Mouse (Mus musculus): ENCODE measurements around the gene Emp2. TPM values are rescaled to one million over a fixed set of nuclear protein-coding genes. Genes with fewer than 3 reads are reported as not detected.

The Emp2 gene
- polyA plus RNA-seq, 1 experiment from 2014 or later, result 9.0 TPM

DNA sequence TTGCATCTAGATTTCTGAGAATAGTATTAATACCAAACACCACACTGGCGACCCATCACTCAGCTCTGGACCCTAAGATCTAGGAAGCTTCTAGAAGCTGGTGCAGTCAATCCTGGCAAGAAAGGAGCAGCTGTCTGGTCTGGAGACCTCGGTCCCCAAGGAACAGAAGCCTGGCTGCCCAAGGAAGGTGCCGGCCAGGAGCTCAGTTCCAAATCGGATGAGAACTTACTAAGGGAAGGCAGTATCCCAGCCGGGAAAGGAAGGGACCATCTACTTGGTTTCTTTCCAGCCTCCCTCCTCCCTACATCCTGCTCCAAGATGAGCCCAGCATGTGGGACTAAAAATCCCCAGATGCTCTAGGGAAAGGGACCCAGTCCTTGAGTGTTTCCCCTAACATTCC is 3.3 kb downstream of the Emp2 start:
- Histone ChIP-seq H3K9me3 (ENCODE audit: control insufficient read depth, low read length) (no peaks in the 10 kb centered on the region), H3K36me3 (ENCODE audit: control insufficient read depth, insufficient read depth, low read length) (no peaks in the 10 kb centered on the region), H3K4me2 (no peak overlapping the region), H3K27ac (ENCODE audit: low read depth, low read length) (no peak overlapping the region), H3K9ac (ENCODE audit: low read depth, low read length) (no peak overlapping the region), H3K4me3 (ENCODE audit: low read depth, low read length) (no peak overlapping the region), H3K4me1 (replicated peaks; ENCODE audit: control insufficient read depth, insufficient read depth, low read length) (no peaks in the 10 kb centered on the region), H3K27me3 (replicated peaks; ENCODE audit: control insufficient read depth, insufficient read depth, low read length) (peaks cover 25% of the 10 kb centered on the region)
- 70% methylated on average over 5 of the region's 5 CpGs for WGBS
- no peak for ATAC-seq (replicated peaks; ENCODE audit: low FRiP score)
- DNase-seq (ENCODE audit: low spot score), result no peak

DNA sequence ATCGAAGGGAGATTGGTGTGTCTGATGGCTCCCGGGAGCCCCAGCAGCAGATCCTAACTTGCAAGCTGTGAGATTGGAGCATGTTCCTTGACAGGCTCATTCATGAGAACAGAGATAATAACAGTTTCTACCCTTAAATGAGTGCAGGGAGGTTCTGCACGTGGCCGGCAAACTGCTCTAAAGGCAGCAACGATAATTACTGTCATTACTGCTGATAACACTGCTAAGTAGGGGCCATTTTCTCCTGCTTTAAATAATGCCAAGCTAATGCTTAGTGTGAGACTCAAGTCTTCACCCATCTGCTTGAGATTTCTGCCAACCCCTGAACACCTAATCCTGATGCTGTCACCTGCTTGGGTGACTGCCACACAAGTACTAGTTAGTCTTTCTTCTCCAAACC is 6.4 kb downstream of the Emp2 start:
- ATAC-seq (replicated peaks; ENCODE audit: low FRiP score), result no peak
- no peak for DNase-seq (ENCODE audit: low spot score)
- Histone ChIP-seq H3K36me3 (ENCODE audit: control insufficient read depth, insufficient read depth, low read length) (no peaks in the 10 kb centered on the region), H3K9ac (ENCODE audit: low read depth, low read length) (no peak overlapping the region), H3K4me2 (no peak overlapping the region), H3K4me1 (replicated peaks; ENCODE audit: control insufficient read depth, insufficient read depth, low read length) (no peaks in the 10 kb centered on the region), H3K27me3 (replicated peaks; ENCODE audit: control insufficient read depth, insufficient read depth, low read length) (peaks cover 4% of the 10 kb centered on the region), H3K27ac (ENCODE audit: low read depth, low read length) (no peak overlapping the region), H3K9me3 (ENCODE audit: control insufficient read depth, low read length) (no peaks in the 10 kb centered on the region), H3K4me3 (ENCODE audit: low read depth, low read length) (no peak overlapping the region)
- WGBS, result 72% methylated on average over 5 of the region's 5 CpGs

DNA sequence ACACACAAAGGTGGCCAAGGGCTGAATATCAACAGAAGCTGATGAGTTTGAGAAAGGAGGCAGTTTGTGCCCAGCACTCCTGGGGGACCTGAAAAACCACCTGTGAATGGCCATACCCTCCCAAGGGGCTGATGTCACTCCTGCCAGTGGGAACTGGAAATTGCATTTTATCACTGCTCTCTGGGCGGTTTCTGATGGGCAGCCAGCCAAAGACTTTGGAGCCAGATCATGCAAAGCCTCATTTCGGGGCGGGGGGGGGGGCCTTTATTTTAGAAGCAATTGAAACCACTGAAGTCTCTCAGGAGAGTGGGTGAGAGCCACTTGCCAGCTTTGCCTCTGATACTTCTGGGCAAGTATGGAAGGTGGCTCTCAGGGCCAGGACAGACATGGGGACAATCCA is 7.7 kb downstream of the Emp2 start:
- no peak overlapping the region for H3K4me2 ChIP-seq
- ATAC-seq (replicated peaks; ENCODE audit: low FRiP score) (no peak), DNase-seq (ENCODE audit: low spot score) (no peak)
- H3K9ac ChIP-seq (ENCODE audit: low read depth, low read length), result no peak overlapping the region
- no peaks in the 10 kb centered on the region for H3K4me1 ChIP-seq (replicated peaks; ENCODE audit: control insufficient read depth, insufficient read depth, low read length)
- H3K4me3 ChIP-seq (ENCODE audit: low read depth, low read length), result no peak overlapping the region
- H3K9me3 ChIP-seq (ENCODE audit: control insufficient read depth, low read length), result no peaks in the 10 kb centered on the region
- WGBS, result 71% methylated on average over 3 of the region's 3 CpGs
- no peak overlapping the region for H3K27ac ChIP-seq (ENCODE audit: low read depth, low read length)
- no peaks in the 10 kb centered on the region for H3K36me3 ChIP-seq (ENCODE audit: control insufficient read depth, insufficient read depth, low read length)
- H3K27me3 ChIP-seq (replicated peaks; ENCODE audit: control insufficient read depth, insufficient read depth, low read length), result no peaks in the 10 kb centered on the region; the same call in 1 of the 2 replicates

DNA sequence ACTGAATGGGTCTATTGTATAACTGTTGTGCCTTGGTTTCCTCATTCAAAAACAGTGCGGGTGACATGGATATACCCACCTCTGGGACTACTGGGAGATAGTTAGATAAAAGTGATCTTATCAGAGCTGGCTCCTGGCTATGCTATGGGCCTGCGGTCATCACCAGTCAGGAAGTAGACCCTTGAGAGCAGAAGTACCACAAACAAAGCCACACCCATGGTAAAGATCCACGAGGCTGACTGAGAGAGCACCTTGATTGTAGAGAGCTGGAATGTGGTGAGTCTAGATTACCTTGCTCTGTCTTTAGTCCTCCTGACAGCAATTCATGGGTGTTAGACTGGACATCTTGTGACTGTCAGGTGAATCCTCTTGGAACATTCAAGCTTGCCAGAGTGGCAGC is 12.4 kb downstream of the Emp2 start:
- DNase-seq (ENCODE audit: low spot score) (no peak), ATAC-seq (replicated peaks; ENCODE audit: low FRiP score) (no peak)
- Histone ChIP-seq H3K27ac (ENCODE audit: low read depth, low read length) (no peak overlapping the region), H3K9ac (ENCODE audit: low read depth, low read length) (no peak overlapping the region), H3K27me3 (replicated peaks; ENCODE audit: control insufficient read depth, insufficient read depth, low read length) (no peaks in the 10 kb centered on the region), H3K9me3 (ENCODE audit: control insufficient read depth, low read length) (no peaks in the 10 kb centered on the region), H3K36me3 (ENCODE audit: control insufficient read depth, insufficient read depth, low read length) (no peaks in the 10 kb centered on the region), H3K4me2 (no peak overlapping the region), H3K4me1 (replicated peaks; ENCODE audit: control insufficient read depth, insufficient read depth, low read length) (no peaks in the 10 kb centered on the region), H3K4me3 (ENCODE audit: low read depth, low read length) (no peak overlapping the region)
- 55% methylated on average over 3 of the region's 3 CpGs for WGBS

DNA sequence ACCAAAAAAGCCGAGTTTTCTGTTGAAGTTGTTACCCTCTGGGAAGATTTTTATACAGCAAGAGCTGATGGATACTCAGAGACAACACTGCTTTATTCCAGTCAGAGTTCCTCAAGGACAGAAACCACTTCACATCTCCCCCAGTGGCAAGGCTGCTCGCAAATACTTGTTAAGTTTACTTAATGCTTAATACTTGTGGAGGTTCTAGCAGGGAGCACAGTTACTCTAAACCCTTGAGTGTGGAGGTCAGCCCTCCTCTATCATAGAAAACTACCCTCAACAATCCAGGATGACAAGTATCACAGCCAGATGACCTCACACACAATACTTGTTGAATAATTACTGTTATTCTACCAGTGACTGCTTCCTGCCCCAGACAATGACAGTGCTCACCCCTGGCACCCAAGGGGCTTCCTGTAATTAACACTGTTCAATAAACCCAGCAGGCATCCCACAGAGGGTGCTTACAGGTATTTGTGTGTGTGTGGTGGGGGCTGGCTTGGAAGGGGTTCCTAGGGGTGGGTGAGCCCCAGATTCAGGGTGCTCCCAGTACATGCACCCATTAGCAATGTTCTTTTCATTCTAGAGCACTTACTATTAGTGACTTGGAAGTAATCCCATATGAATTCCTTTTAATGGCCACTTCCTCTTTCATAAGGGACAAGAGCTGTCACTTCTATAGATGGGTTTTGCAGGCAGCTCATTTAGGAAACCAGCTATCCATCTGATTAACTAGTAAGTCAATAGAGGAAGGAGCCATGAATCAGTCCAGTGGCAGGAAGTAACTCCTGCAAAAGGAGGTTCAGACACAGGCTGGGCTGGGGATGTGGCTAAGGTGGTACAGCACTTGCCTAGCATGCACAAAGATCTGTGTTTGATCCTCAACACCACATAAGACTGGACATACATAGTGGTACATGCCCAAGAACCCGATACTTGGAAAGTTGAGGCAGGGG is 13.3 kb downstream of the Emp2 start:
- H3K9me3 ChIP-seq (ENCODE audit: control insufficient read depth, low read length), result no peaks in the 10 kb centered on the region
- H3K36me3 ChIP-seq (ENCODE audit: control insufficient read depth, insufficient read depth, low read length), result no peaks in the 10 kb centered on the region
- H3K4me1 ChIP-seq (replicated peaks; ENCODE audit: control insufficient read depth, insufficient read depth, low read length), result no peaks in the 10 kb centered on the region
- ATAC-seq (replicated peaks; ENCODE audit: low FRiP score) (no peak), DNase-seq (ENCODE audit: low spot score) (no peak)
- H3K4me3 ChIP-seq (ENCODE audit: low read depth, low read length), result no peak overlapping the region
- no peak overlapping the region for H3K4me2 ChIP-seq
- WGBS, result 65% methylated on average over 3 of the region's 3 CpGs
- H3K9ac ChIP-seq (ENCODE audit: low read depth, low read length), result no peak overlapping the region
- no peak overlapping the region for H3K27ac ChIP-seq (ENCODE audit: low read depth, low read length)
- H3K27me3 ChIP-seq (replicated peaks; ENCODE audit: control insufficient read depth, insufficient read depth, low read length), result no peaks in the 10 kb centered on the region

DNA sequence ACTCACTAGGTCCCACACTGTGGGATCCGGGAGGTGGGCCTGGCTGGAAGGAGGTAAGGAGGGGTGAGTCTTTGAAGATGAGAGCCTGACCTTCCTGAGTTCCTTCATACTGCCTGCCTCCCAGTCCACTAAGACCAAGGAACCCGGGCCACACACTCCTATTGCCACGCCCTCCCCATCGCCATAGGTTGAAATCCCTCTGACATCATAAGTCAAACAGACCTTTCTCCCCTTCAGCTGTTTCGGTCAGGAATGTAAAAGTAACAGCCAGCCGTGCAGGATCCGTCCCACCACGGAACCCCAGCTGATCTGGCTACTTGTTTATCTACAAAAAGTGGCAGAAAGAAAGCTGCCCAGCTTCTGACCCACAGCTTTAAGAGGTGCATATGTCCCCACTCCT is 14.1 kb downstream of the Emp2 start:
- no peak for DNase-seq (ENCODE audit: low spot score)
- H3K9ac ChIP-seq (ENCODE audit: low read depth, low read length), result no peak overlapping the region

DNA sequence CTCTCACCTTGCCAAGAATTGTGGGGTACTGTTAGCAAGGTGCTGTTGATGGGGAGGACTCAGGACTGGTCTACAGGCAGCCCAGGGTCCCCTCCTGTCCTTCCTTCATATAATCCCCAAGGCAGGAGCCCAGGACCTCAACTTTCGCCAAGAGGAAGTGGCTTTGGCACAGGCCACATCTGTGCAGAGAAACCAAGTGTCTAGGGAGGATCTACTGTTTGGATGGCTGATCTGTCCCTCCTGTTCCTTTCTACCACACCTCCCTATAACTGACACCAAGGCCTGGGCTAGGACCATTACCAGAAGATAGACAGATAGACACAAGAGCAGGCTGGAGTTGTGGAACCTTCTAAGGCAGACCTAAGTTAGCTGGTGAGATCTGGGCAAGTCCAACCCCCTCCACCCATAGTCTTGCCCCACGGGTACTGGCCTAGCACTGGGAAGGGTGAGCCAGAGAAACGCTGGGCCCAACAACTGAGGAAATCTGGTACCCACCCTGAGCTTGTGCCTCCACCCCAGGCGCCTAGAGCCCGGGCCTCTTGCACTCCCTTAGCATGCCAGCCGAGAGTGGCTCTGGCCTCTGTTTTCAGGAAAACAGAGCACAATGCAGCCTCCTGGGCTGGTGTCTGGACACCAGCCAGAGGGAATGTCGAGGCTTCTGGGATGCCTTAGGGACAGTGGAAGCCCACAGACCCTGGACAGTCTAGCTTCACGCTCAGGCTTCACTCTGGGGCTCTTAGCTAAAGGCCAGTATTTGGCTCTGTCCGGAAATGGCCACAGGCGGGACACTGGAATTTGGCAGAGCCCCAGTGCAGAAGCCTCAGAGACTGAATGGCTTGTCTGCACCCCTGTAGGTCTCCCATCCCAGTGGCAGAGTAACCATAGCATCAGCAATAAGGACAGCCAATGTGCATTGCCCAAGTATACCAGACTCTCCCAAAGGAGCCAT is 15.8 kb downstream of the Emp2 start:
- no peak for DNase-seq (ENCODE audit: low spot score)
- H3K4me1 ChIP-seq (replicated peaks; ENCODE audit: control insufficient read depth, insufficient read depth, low read length), result no peaks in the 10 kb centered on the region
- no peaks in the 10 kb centered on the region for H3K36me3 ChIP-seq (ENCODE audit: control insufficient read depth, insufficient read depth, low read length)
- 79% methylated on average over 10 of the region's 10 CpGs for WGBS
- H3K9me3 ChIP-seq (ENCODE audit: control insufficient read depth, low read length), result no peaks in the 10 kb centered on the region
- H3K4me3 ChIP-seq (ENCODE audit: low read depth, low read length), result no peak overlapping the region
- H3K4me2 ChIP-seq, result no peak overlapping the region
- H3K27me3 ChIP-seq (replicated peaks; ENCODE audit: control insufficient read depth, insufficient read depth, low read length), result no peaks in the 10 kb centered on the region
- H3K9ac ChIP-seq (ENCODE audit: low read depth, low read length), result no peak overlapping the region
- ATAC-seq (replicated peaks; ENCODE audit: low FRiP score), result no peak
- no peak overlapping the region for H3K27ac ChIP-seq (ENCODE audit: low read depth, low read length)

More for the DNA sequence above, 14.1 kb downstream of the Emp2 start:
- Histone ChIP-seq H3K4me2 (peak overlapping the region; percentile 20; the same call in 1 of the 2 replicates), H3K36me3 (ENCODE audit: control insufficient read depth, insufficient read depth, low read length) (no peaks in the 10 kb centered on the region), H3K27ac (ENCODE audit: low read depth, low read length) (no peak overlapping the region), H3K4me3 (ENCODE audit: low read depth, low read length) (no peak overlapping the region), H3K27me3 (replicated peaks; ENCODE audit: control insufficient read depth, insufficient read depth, low read length) (no peaks in the 10 kb centered on the region), H3K9me3 (ENCODE audit: control insufficient read depth, low read length) (no peaks in the 10 kb centered on the region), H3K4me1 (replicated peaks; ENCODE audit: control insufficient read depth, insufficient read depth, low read length) (no peaks in the 10 kb centered on the region)
- ATAC-seq (replicated peaks; ENCODE audit: low FRiP score), result 0 out of 2 replicates have a peak, but pooled peaks have one; percentile 34
- WGBS, result 34% methylated on average over 8 of the region's 8 CpGs

DNA sequence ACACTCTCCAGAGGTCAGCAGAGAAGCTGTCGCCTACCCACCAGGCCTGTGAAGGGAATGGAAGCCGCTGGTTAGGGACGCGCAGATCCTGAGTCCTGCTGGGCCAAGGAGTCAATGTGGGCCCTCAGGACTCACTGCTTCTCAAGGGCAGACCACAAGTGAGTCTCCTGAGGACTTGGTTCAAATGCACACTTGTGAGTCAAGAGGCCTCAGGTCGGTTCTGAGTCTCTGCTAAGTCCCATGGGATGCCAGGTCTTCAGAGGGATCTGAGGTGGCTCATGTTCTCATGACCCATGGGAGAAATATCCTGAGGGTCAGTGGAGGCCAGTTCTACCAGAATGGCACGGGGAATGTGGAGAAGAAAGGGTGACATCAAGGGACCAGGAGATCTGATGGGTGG is 25.7 kb downstream of the Emp2 start:
- H3K27ac ChIP-seq (ENCODE audit: low read depth, low read length), result no peak overlapping the region
- H3K4me2 ChIP-seq, result no peak overlapping the region
- no peak for ATAC-seq (replicated peaks; ENCODE audit: low FRiP score)
- H3K36me3 ChIP-seq (ENCODE audit: control insufficient read depth, insufficient read depth, low read length), result no peaks in the 10 kb centered on the region
- no peaks in the 10 kb centered on the region for H3K9me3 ChIP-seq (ENCODE audit: control insufficient read depth, low read length)
- DNase-seq (ENCODE audit: low spot score), result no peak
- H3K9ac ChIP-seq (ENCODE audit: low read depth, low read length), result no peak overlapping the region
- no peak overlapping the region for H3K4me3 ChIP-seq (ENCODE audit: low read depth, low read length)
- H3K27me3 ChIP-seq (replicated peaks; ENCODE audit: control insufficient read depth, insufficient read depth, low read length), result no peaks in the 10 kb centered on the region
- no peaks in the 10 kb centered on the region for H3K4me1 ChIP-seq (replicated peaks; ENCODE audit: control insufficient read depth, insufficient read depth, low read length)
- 83% methylated on average over 6 of the region's 6 CpGs for WGBS

All from liver, embryonic 11.5 days (tissue).